Mouse (Mus musculus): ENCODE data around the gene Foxf1. TPM values are rescaled to one million over a fixed set of nuclear protein-coding genes. Genes with fewer than 3 reads are reported as not detected.

The Foxf1 gene
- polyA plus RNA-seq, 1 experiment from 2014 or later: 0.97 TPM

DNA sequence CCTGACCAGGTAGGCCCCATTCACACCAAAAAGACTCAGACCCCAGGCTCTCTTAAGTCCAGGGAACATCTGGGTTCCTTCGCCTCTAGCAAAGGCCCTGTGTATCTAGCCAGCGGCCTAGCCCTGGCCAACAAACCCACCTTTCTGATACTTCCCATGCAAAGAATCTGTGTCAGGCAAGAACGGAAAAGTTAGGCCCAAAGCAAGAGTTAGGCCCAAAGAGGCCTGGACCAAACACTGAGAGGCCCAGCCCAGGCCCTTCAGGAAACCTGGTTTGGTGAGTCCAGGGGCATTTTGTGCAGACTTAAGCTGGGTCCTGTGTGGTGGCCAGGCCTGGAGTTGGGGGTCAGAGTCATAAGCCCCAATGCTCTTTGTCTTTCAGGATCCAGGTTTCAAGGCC is 1.4 kb downstream of the Foxf1 start:
- Histone ChIP-seq H3K4me2 (ENCODE audit: low read length) (no peak overlapping the region), H3K4me3 (replicated peaks; ENCODE audit: low read depth, low read length) (0 out of 2 replicates have a peak overlapping the region, but pooled peaks have one; percentile 2), H3K36me3 (ENCODE audit: control insufficient read depth, insufficient read depth, low read length) (no peaks in the 10 kb centered on the region), H3K9me3 (ENCODE audit: control insufficient read depth, low read length) (no peaks in the 10 kb centered on the region), H3K27me3 (ENCODE audit: control insufficient read depth, insufficient read depth, low read length) (peaks cover 98% of the 10 kb centered on the region), H3K27ac (replicated peaks; ENCODE audit: low read depth, low read length) (no peak overlapping the region), H3K4me1 (ENCODE audit: control insufficient read depth, insufficient read depth, low read length) (peaks cover 9% of the 10 kb centered on the region; the same call in 1 of the 2 replicates), H3K9ac (replicated peaks; ENCODE audit: low read length) (no peak overlapping the region)
- 21% methylated on average over 3 of the region's 3 CpGs for WGBS
- no peak for ATAC-seq (ENCODE audit: low FRiP score, low TSS enrichment)
- no peak for DNase-seq

DNA sequence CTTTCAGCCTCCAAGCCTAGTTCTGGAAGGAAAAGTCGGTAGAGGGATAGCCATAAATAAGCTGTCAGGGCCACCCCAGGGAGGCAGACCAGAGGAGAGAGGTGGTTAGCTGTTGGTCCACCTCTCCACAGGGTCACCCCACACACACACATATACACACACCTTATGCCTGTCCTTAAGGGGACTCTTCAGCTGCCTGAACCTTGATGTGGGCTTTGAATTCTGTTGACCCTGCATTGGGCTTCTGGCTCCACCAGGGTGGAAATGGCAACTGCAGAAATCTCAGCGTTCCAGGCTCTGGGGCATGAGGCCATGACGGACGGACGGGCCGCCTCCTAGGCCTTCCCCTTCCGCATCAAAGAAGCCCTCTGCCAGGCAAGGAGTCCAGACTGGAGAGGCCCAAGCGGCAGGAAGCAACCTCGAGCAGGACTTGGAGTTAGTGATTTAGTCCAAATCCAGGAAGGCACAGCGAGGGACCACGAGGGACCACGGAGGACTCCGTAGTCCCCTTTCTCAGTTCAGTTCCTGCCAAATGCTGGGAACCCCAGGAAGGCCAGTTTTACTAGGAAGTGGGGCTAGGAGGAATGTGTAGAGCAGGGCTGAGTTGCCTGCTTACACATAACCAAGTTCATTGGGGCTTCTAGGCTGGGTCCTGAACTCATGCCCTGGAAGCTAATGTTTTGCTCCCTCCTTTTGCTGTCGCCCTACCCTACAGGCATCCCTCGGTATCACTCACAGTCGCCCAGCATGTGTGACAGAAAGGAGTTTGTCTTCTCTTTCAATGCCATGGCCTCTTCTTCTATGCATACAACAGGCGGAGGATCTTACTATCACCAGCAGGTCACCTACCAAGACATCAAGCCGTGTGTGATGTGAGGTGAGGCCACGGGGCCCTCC is 2.1 kb downstream of the Foxf1 start:
- H3K4me2 ChIP-seq (ENCODE audit: low read length): no peak overlapping the region
- no peaks in the 10 kb centered on the region for H3K36me3 ChIP-seq (ENCODE audit: control insufficient read depth, insufficient read depth, low read length)
- ATAC-seq (ENCODE audit: low FRiP score, low TSS enrichment) (no peak), DNase-seq (no peak)
- WGBS: 8% methylated on average over 19 of the region's 19 CpGs
- H3K27ac ChIP-seq (replicated peaks; ENCODE audit: low read depth, low read length): no peak overlapping the region
- H3K4me1 ChIP-seq (ENCODE audit: control insufficient read depth, insufficient read depth, low read length): peaks cover 9% of the 10 kb centered on the region; the same call in 1 of the 2 replicates
- no peak overlapping the region for H3K4me3 ChIP-seq (replicated peaks; ENCODE audit: low read depth, low read length)
- H3K9ac ChIP-seq (replicated peaks; ENCODE audit: low read length): no peak overlapping the region
- peaks cover 98% of the 10 kb centered on the region for H3K27me3 ChIP-seq (ENCODE audit: control insufficient read depth, insufficient read depth, low read length)
- no peaks in the 10 kb centered on the region for H3K9me3 ChIP-seq (ENCODE audit: control insufficient read depth, low read length)

DNA sequence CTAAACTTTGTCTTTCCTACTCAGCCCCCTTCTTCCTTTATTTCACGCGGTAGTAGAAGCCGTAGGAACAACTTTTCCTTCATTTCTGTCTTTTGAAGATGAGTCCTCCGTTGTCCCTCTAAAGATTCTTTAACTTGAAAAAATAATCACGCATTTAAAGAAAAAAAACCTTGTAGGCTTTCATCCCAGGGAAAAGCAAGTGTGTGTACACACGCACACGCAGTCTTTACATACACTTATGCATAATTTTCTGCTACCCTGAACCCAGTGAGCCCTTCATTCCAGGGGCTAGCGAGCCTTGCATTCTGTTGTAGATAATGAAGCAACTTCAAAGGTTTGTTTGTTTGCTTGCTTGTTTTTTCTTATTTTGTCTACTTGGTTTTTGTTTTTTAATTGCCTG is 4.1 kb downstream of the Foxf1 start:
- Histone ChIP-seq H3K27ac (replicated peaks; ENCODE audit: low read depth, low read length) (no peak overlapping the region), H3K36me3 (ENCODE audit: control insufficient read depth, insufficient read depth, low read length) (no peaks in the 10 kb centered on the region), H3K9ac (replicated peaks; ENCODE audit: low read length) (no peak overlapping the region), H3K9me3 (ENCODE audit: control insufficient read depth, low read length) (no peaks in the 10 kb centered on the region), H3K4me2 (ENCODE audit: low read length) (no peak overlapping the region), H3K4me1 (ENCODE audit: control insufficient read depth, insufficient read depth, low read length) (peaks cover 9% of the 10 kb centered on the region; the same call in 1 of the 2 replicates), H3K4me3 (replicated peaks; ENCODE audit: low read depth, low read length) (no peak overlapping the region), H3K27me3 (ENCODE audit: control insufficient read depth, insufficient read depth, low read length) (peaks cover 96% of the 10 kb centered on the region)
- 2% methylated on average over 8 of the region's 8 CpGs for WGBS
- no peak for DNase-seq
- ATAC-seq (ENCODE audit: low FRiP score, low TSS enrichment): no peak

GRCm38 (mm10) chr8:121088871-121089630 is 4.9 kb downstream of the Foxf1 start:
- 2% methylated on average over 40 of the region's 40 CpGs for WGBS
- H3K27me3 ChIP-seq (ENCODE audit: control insufficient read depth, insufficient read depth, low read length): peaks cover 95% of the 10 kb centered on the region
- no peak overlapping the region for H3K4me3 ChIP-seq (replicated peaks; ENCODE audit: low read depth, low read length)
- H3K9ac ChIP-seq (replicated peaks; ENCODE audit: low read length): no peak overlapping the region
- ATAC-seq (ENCODE audit: low FRiP score, low TSS enrichment) (no peak), DNase-seq (no peak)
- no peaks in the 10 kb centered on the region for H3K36me3 ChIP-seq (ENCODE audit: control insufficient read depth, insufficient read depth, low read length)
- no peak overlapping the region for H3K27ac ChIP-seq (replicated peaks; ENCODE audit: low read depth, low read length)
- no peak overlapping the region for H3K4me2 ChIP-seq (ENCODE audit: low read length)
- no peaks in the 10 kb centered on the region for H3K9me3 ChIP-seq (ENCODE audit: control insufficient read depth, low read length)
- H3K4me1 ChIP-seq (ENCODE audit: control insufficient read depth, insufficient read depth, low read length): peaks cover 3% of the 10 kb centered on the region; the same call in 1 of the 2 replicates

GRCm38 (mm10) chr8:121089631-121090380 is 5.6 kb downstream of the Foxf1 start:
- 2% methylated on average over 32 of the region's 32 CpGs for WGBS
- no peak overlapping the region for H3K4me3 ChIP-seq (replicated peaks; ENCODE audit: low read depth, low read length)

GRCm38 (mm10) chr8:121090716-121091115 is 6.5 kb downstream of the Foxf1 start:
- no peak overlapping the region for H3K27ac ChIP-seq (replicated peaks; ENCODE audit: low read depth, low read length)
- 0% methylated on average over 1 of the region's 1 CpGs for WGBS
- H3K36me3 ChIP-seq (ENCODE audit: control insufficient read depth, insufficient read depth, low read length): no peaks in the 10 kb centered on the region
- no peak overlapping the region for H3K4me3 ChIP-seq (replicated peaks; ENCODE audit: low read depth, low read length)
- H3K9me3 ChIP-seq (ENCODE audit: control insufficient read depth, low read length): no peaks in the 10 kb centered on the region
- ATAC-seq (ENCODE audit: low FRiP score, low TSS enrichment) (no peak), DNase-seq (no peak)
- peaks cover 78% of the 10 kb centered on the region for H3K27me3 ChIP-seq (ENCODE audit: control insufficient read depth, insufficient read depth, low read length)
- H3K4me2 ChIP-seq (ENCODE audit: low read length): no peak overlapping the region
- H3K4me1 ChIP-seq (ENCODE audit: control insufficient read depth, insufficient read depth, low read length): no peaks in the 10 kb centered on the region
- no peak overlapping the region for H3K9ac ChIP-seq (replicated peaks; ENCODE audit: low read length)

More at GRCm38 (mm10) chr8:121089631-121090380, 5.6 kb downstream of the Foxf1 start:
- Histone ChIP-seq H3K36me3 (ENCODE audit: control insufficient read depth, insufficient read depth, low read length) (no peaks in the 10 kb centered on the region), H3K4me2 (ENCODE audit: low read length) (no peak overlapping the region), H3K27me3 (ENCODE audit: control insufficient read depth, insufficient read depth, low read length) (peaks cover 87% of the 10 kb centered on the region), H3K27ac (replicated peaks; ENCODE audit: low read depth, low read length) (no peak overlapping the region), H3K9me3 (ENCODE audit: control insufficient read depth, low read length) (no peaks in the 10 kb centered on the region), H3K9ac (replicated peaks; ENCODE audit: low read length) (no peak overlapping the region), H3K4me1 (ENCODE audit: control insufficient read depth, insufficient read depth, low read length) (no peaks in the 10 kb centered on the region)
- DNase-seq (no peak), ATAC-seq (ENCODE audit: low FRiP score, low TSS enrichment) (no peak)

DNA sequence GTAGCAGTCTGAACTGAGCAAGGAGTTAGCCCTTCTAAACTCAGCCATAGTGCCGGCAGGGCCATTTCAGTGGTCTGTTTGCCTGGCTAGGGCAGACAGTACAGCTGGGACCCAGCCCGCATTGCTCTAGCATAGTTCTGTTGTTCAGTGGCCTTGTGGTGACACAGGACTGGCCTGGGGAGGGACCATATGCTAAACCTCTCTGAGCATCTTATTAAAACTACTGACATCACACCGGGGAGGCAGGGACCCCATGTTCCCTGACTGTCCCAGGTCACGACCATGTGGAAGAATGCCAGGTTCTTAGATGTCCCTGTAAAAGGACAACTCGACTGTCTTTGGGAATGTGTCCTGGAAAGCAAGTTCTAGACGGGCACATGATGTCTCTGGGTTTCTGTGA is 8.0 kb downstream of the Foxf1 start:
- H3K4me3 ChIP-seq (replicated peaks; ENCODE audit: low read depth, low read length): no peak overlapping the region
- H3K4me1 ChIP-seq (ENCODE audit: control insufficient read depth, insufficient read depth, low read length): no peaks in the 10 kb centered on the region
- peaks cover 64% of the 10 kb centered on the region for H3K27me3 ChIP-seq (ENCODE audit: control insufficient read depth, insufficient read depth, low read length)
- ATAC-seq (ENCODE audit: low FRiP score, low TSS enrichment) (no peak), DNase-seq (no peak)
- H3K27ac ChIP-seq (replicated peaks; ENCODE audit: low read depth, low read length): no peak overlapping the region
- no peak overlapping the region for H3K4me2 ChIP-seq (ENCODE audit: low read length)
- WGBS: 34% methylated on average over 6 of the region's 6 CpGs
- H3K9ac ChIP-seq (replicated peaks; ENCODE audit: low read length): no peak overlapping the region
- no peaks in the 10 kb centered on the region for H3K9me3 ChIP-seq (ENCODE audit: control insufficient read depth, low read length)
- H3K36me3 ChIP-seq (ENCODE audit: control insufficient read depth, insufficient read depth, low read length): peaks cover 2% of the 10 kb centered on the region

- Histone ChIP-seq H3K27me3 (ENCODE audit: control insufficient read depth, insufficient read depth, low read length) (peaks cover 59% of the 10 kb centered on the region), H3K9ac (replicated peaks; ENCODE audit: low read length) (no peak overlapping the region), H3K4me1 (ENCODE audit: control insufficient read depth, insufficient read depth, low read length) (no peaks in the 10 kb centered on the region), H3K9me3 (ENCODE audit: control insufficient read depth, low read length) (no peaks in the 10 kb centered on the region), H3K4me2 (ENCODE audit: low read length) (no peak overlapping the region), H3K4me3 (replicated peaks; ENCODE audit: low read depth, low read length) (no peak overlapping the region), H3K36me3 (ENCODE audit: control insufficient read depth, insufficient read depth, low read length) (peaks cover 7% of the 10 kb centered on the region), H3K27ac (replicated peaks; ENCODE audit: low read depth, low read length) (no peak overlapping the region)
- ATAC-seq (ENCODE audit: low FRiP score, low TSS enrichment) (peak; percentile 63; the same call in 1 of the 2 replicates), DNase-seq (peak; percentile 95)
- 3% methylated on average over 16 of the region's 16 CpGs for WGBS
Measured at GRCm38 (mm10) chr8:121092627-121093026, 8.4 kb downstream of the Foxf1 start.
